Mouse (Mus musculus): ENCODE measurements at regions not wholly inside any gene's neighbourhood (a gene's known extent, or its start where the extent isn't known, plus 50 kb on each side); places are given as distances from the start of the nearest gene placed in this dataset.

GRCm38 (mm10) chr15:62189565-62190181 lies 1266.9 kb upstream of the A1bg start:
- DNase-seq (ENCODE audit: low read depth, low spot score): no peak

GRCm38 (mm10) chr15:62186548-62186947 lies 1263.7 kb upstream of the A1bg start:
- DNase-seq (ENCODE audit: low read depth, low spot score): peak; percentile 62

- no peak for DNase-seq (ENCODE audit: low read depth, low spot score)
Measured at GRCm38 (mm10) chr15:62183803-62184202, 1261.0 kb upstream of the A1bg start.

GRCm38 (mm10) chr15:62181454-62181910 lies 1258.7 kb upstream of the A1bg start:
- no peak for DNase-seq (ENCODE audit: low read depth, low spot score)

- DNase-seq (ENCODE audit: low read depth, low spot score): no peak
Measured at GRCm38 (mm10) chr15:62180718-62181117, 1257.9 kb upstream of the A1bg start.

GRCm38 (mm10) chr15:62179801-62180200 lies 1257.0 kb upstream of the A1bg start:
- DNase-seq (ENCODE audit: low read depth, low spot score): peak; percentile 62

- DNase-seq (ENCODE audit: low read depth, low spot score): no peak
Measured at GRCm38 (mm10) chr15:62178568-62178967, 1255.8 kb upstream of the A1bg start.

- DNase-seq (ENCODE audit: low read depth, low spot score): no peak
Measured at GRCm38 (mm10) chr15:62177768-62178410, 1255.1 kb upstream of the A1bg start.

GRCm38 (mm10) chr15:62176076-62176475 lies 1253.3 kb upstream of the A1bg start:
- no peak for DNase-seq (ENCODE audit: low read depth, low spot score)

GRCm38 (mm10) chr15:62173633-62174543 lies 1251.1 kb upstream of the A1bg start:
- DNase-seq (ENCODE audit: low read depth, low spot score): no peak

- DNase-seq (ENCODE audit: low read depth, low spot score): no peak
Measured at GRCm38 (mm10) chr15:62171632-62172031, 1248.8 kb upstream of the A1bg start.

- DNase-seq (ENCODE audit: low read depth, low spot score): no peak
Measured at GRCm38 (mm10) chr15:62171167-62171566, 1248.4 kb upstream of the A1bg start.

- DNase-seq (ENCODE audit: low read depth, low spot score): no peak
Measured at GRCm38 (mm10) chr15:62170337-62170736, 1247.5 kb upstream of the A1bg start.

- DNase-seq (ENCODE audit: low read depth, low spot score): no peak
Measured at GRCm38 (mm10) chr15:62169591-62170019, 1246.8 kb upstream of the A1bg start.

- DNase-seq (ENCODE audit: low read depth, low spot score): no peak
Measured at GRCm38 (mm10) chr15:62168958-62169590, 1246.3 kb upstream of the A1bg start.

GRCm38 (mm10) chr15:62168522-62168921 lies 1245.7 kb upstream of the A1bg start:
- no peak for DNase-seq (ENCODE audit: low read depth, low spot score)

- no peak for DNase-seq (ENCODE audit: low read depth, low spot score)
Measured at GRCm38 (mm10) chr15:62166786-62167185, 1244.0 kb upstream of the A1bg start.

- DNase-seq (ENCODE audit: low read depth, low spot score): no peak
Measured at GRCm38 (mm10) chr15:62165826-62166500, 1243.2 kb upstream of the A1bg start.

- peak; percentile 19 for DNase-seq (ENCODE audit: low read depth, low spot score)
Measured at GRCm38 (mm10) chr15:62164766-62165410, 1242.1 kb upstream of the A1bg start.

- no peak for DNase-seq (ENCODE audit: low read depth, low spot score)
Measured at GRCm38 (mm10) chr15:62163203-62163602, 1240.4 kb upstream of the A1bg start.

Data from brain, adult 2 months (tissue).